Mouse (Mus musculus) kidney, postnatal 14 days (tissue): ENCODE measurements around the gene Klf7.

ENCODE experiments used
- DNase-seq: peaks from one replicate; pipeline ENCODE4 v3.0.0; 2022; ENCODE audit warnings: mixed read lengths

The Klf7 gene

GRCm38 (mm10) chr1:64061488-64061887 lies 60.6 kb downstream of the Klf7 start:
- no peak for DNase-seq

DNA sequence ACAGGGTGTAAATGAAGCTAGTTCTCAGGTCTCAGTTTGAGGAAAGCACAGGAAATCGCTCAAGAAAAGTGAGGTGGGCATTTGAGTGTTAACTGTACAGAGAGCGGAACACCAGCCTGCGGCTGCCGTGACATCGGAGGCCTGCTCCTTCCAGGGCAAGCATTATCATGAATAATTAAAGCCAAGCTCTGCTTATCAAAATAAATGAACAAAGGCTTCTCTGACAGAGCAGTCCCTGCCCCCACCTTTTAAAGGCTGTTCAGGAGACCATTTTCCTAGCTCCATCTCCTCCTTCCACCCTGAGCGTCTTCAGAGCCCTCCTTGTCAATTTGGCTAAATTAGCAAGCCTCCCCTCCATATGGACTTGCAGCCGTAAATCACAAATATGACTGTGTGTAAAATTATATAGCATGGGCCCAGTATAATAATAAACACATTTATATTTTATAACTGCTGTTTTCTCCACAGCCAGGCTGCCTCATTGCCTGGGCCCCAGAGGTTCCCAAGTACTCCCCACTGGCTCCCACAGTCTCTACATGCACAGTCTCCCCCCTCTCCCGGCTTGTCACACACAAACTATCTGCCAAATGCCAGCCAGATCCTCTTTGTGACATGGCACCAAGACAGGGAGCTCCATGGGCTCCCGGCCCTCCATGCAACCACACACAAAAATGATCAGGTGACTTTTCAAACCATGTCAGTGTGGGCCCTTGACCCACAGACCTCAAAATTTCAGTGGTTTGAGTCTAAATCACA lies 61.2 kb downstream of the Klf7 start:
- DNase-seq, result no peak

DNA sequence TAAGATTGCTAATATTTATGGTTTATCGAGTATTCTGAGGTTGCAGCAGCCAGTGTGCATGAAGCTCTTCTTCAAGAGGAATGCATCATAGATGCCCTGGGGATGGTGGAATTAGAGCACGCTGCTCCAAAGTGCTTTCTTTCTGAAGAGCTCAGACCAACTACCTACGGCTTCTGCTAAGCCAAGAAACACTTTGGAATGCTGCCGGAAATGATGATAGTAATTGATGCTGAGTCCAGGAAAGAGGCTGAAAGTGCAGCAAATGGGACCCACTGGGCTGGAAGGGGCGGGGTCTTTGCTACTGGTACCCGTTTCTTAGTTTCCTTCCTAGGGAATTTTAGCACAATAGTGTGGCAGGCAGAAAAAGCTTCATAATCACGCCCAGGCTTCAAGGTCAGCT lies 62.0 kb downstream of the Klf7 start:
- peak; percentile 68 for DNase-seq

DNA sequence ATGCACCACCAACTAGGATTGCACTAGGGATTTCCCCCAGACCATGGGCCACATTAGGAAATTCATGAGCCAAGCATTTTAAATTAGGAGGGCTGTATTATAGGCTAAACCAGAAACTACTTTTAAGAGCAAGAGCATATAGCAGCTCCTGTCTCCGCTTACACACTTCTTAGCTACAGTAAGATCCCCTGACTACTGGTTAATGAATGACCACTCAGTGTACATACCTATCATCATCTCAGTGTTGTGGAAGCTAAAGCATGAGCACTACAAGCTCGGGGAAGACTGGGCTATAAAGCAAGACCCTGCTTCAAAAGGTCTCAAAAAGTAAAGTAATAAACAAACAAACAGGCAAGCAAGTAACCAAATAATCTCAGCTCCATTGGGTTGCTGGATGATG lies 65.5 kb downstream of the Klf7 start:
- no peak for DNase-seq

- no peak for DNase-seq
Observed at GRCm38 (mm10) chr1:64055978-64056377, 66.1 kb downstream of the Klf7 start.

GRCm38 (mm10) chr1:64055210-64055609 lies 66.9 kb downstream of the Klf7 start:
- DNase-seq, result no peak

DNA sequence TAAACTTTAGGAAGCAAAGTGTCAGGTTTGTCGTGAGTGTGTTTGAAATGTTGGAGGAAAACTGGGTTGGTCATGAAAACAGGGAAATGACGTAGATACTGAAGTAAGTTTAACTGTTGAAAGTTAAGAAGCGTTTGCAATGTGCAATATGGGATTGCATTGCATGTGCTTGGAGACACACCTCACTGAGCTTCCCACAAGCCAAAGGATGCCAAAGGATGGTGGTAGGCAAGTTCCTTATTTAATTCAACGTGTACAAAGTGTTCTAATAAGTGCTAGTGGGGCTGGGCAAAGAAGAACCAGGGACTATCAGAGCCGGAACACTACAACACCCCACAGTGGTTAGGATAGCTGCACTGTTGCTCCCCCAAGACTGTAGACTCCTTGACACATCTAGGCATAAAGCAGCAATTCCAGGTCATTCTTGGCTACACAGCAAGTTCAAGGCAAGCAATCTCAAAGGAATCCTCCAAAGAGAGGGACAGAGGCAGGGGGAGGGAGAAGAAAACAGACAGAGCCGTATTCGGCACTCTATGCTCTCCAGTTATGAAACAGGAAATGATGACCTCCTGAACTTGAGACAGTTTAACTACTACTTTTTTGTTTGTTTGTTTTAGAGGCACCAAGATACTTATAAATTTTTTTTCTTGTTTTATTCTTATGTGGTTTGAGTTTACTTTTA lies 69.9 kb downstream of the Klf7 start:
- peak; percentile 45 for DNase-seq

- DNase-seq, result no peak
Observed at GRCm38 (mm10) chr1:64048567-64048966, 73.5 kb downstream of the Klf7 start.

DNA sequence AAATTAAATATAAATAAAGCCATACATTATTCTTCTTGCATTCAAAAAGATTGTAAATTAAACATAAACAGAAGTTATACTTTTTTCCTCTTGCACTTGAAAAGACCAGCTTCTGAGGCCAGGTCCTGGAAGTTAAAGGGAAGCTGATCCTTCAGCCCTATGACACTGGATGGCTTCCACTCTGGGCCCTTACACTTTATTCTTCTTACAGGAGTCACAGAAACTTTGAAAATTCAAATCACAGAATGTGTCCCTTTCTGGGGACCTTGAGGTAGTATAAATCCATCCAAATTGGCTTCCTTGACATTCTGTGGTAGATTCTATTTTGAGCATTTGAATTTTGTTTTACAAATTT lies 75.3 kb downstream of the Klf7 start:
- no peak for DNase-seq

GRCm38 (mm10) chr1:64046087-64046801 lies 75.8 kb downstream of the Klf7 start:
- DNase-seq, result no peak

DNA sequence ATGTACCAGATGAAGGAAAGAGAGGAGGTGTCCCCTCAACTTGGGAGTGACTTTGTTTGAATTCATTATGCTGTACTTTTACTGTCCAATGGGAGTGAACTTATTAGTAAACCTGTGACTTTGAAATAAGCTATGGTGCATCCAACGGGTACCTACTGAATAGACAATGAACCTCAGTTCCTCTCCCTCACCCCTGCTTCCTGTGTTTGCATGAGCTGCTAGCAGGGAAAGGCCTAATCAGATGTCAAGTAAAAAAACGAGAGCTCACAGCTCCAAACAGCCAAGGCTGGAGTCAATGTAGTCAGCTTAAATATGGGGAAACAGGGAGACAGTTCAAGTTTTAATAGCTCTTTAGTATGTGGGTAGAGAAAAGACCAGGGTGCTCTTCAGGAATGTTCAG lies 77.5 kb downstream of the Klf7 start:
- peak; percentile 11 for DNase-seq

DNA sequence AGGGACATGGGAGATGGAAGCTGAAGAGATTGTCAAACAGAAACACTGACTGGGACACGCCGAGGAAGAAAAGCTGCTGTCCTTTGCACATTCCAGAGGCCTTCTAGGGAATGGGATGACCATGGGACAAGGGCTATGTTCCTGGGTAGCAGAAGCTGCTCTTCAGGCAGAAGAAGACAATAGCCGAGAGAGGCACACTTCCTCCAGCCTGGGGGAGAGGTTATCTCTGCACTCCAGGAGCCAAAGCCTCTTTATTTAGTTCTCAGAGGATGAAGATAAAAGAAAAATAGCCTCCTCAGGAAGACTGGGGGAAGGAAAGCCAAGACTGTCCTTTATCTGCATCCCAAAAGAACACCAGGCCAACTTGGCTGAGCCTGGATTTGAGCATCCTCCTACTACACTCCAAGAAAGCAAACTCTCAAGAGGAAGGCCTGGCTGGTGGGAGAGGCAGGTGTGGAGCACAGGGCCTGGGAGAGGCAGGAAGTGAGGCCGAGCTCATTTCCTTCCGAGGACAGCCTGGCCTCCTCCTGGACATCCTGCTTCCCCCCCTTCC lies 81.2 kb downstream of the Klf7 start:
- DNase-seq, result peak; percentile 68

DNA sequence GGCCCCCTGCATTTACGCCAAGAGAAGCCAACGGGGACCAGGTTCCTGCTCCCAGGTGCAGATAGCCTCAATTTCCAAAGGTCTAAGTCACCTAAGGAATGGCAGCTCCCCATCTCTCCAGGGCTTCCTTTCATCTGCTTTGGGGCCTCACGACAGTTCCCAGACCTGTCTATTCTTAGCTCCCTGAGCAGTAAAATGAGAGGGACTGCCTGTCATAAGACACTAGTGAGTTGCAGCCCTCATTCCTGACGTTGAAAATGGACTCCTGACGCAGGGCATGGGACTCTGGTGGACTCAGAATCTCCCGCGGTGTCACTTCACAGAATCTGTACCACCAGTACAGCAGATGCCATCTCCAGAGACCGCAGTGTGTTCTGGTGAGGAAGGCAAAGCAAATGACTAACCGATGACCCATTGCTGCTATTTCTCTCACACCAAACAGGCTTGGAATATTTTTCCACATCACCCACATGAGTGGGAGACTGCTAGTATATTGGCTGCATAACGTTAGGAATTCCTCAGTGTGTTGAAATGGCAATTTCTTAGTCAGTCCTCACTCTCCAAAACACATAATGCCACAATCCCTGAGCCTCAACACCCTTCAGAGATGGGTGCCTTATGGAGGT lies 81.9 kb downstream of the Klf7 start:
- DNase-seq, result no peak

GRCm38 (mm10) chr1:64038343-64038742 lies 83.7 kb downstream of the Klf7 start:
- no peak for DNase-seq

GRCm38 (mm10) chr1:64037800-64038199 lies 84.3 kb downstream of the Klf7 start:
- DNase-seq, result no peak

DNA sequence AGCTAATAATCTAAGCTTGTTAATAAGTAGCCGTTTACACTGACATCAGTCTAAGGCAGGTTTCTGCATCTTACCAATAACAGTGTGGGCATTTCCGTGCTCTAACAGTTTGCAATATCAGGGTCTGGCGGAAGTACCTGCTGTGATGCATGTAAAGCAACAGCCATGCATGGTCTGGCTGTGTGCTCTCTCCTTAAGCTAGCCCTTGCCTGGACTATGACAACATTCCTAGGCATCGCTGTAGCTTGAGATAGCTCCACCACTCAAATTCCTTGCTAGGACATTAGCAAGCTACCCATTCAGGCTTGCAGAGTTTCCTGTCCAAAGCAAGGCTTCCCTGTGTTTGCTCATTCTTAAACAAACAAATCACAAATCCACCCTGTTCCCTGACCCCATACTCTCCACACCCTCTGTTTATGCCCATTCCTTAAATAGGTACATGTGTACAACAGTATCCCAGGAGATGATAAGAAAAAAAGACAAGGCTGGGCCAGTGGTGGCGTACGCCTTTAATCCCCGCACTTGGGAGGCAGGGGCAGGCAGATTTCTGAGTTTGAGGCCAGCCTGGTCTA lies 85.1 kb downstream of the Klf7 start:
- DNase-seq, result peak; percentile 18

DNA sequence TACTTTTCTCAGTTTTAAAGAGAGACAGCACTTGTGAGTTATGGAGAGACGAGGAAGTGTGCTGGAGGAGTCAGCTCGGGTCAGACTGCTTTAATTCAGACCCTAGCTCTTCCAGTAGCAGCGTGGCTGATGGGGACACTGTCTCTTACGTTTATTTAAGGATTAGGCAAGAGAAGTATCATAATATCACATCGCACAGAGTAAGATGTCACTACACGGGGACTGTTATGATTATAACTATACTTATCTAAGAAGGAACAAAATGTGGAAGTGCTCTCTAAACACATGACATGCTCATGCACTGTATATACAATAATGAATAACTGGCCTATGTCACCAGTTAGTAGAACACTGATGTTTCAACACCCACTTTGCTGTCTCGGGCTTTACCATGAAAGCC lies 86.3 kb downstream of the Klf7 start:
- no peak for DNase-seq

GRCm38 (mm10) chr1:64035087-64035791 lies 86.8 kb downstream of the Klf7 start:
- peak; percentile 59 for DNase-seq

GRCm38 (mm10) chr1:64032502-64033231 lies 89.4 kb downstream of the Klf7 start:
- DNase-seq, result no peak

DNA sequence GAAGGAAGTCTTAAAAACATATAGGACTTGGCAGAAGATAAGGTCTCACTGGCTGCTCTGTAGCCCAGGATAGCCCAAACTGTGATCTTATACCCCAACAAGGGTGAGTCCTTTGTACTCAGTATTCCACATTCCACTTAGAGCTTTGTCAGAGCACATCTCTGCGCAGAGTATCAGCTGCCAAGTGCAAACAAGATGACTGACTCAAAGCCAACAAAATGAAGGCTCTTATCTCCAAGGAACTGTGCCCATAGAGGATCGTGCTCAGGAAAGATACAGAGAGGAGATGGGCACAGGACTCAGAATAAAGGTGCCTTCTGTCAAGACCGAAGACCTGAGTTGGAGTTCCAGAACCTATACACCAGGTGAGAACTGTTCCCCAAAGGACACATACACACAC lies 100.1 kb downstream of the Klf7 start:
- DNase-seq, result no peak
